Mouse (Mus musculus) common myeloid progenitor, adult 5-6 weeks (primary cell): ENCODE measurements around the gene Tldc1. TPM values are rescaled to one million over a fixed set of nuclear protein-coding genes. Genes with fewer than 3 reads are reported as not detected.

Experiments used
- ATAC-seq: replicated peaks from 2 replicates; pipeline ENCODE4 v1.8.0; 2016; ENCODE audit warnings: low read depth, mild to moderate bottlenecking, moderate TSS enrichment, inconsistent platforms; ENCODE audit not compliant: poor library complexity, severe bottlenecking
- total RNA-seq: library from RNA; stranded (forward); fragments of 200-1000, 187-1606 nt; gene quantifications from 2 replicates; pipeline ENCODE4 v1.2.3, GENCODE M21; 2017

The Tldc1 gene
- 3.6 and 12.1 TPM in 2 replicates for total RNA-seq

GRCm38 (mm10) chr8:119778263-119778662, at the start of gene Tldc1:
Gene Tldc1 (minus strand): TSS chr8:119778416.
- peak; percentile 92 for ATAC-seq

GRCm38 (mm10) chr8:119827721-119828153, 49.5 kb upstream of the Tldc1 start:
- ATAC-seq: no peak

DNA sequence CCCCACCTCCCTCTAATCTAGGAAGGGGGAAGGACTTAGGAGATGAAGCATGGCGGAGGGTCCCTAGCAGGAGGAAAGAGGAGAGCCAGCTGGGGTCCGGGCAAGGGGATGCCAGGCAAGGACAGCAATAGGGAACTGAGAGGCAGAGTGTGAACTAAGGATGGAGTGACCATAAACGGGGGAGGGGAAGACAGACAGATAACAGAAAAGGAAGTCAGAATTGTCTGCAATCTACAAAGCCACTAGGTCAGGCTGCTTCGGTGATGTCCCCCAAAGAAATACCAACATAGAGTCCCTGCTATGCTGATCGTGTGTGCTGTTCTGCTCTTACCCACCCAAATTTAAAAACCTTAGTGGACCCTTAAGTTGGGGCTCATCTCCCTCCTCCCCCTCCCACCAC, 48.8 kb upstream of the Tldc1 start:
- ATAC-seq: peak; percentile 17; the same call in 1 of the 2 replicates

- peak; percentile 67 for ATAC-seq
Observed at GRCm38 (mm10) chr8:119825950-119826730, 47.9 kb upstream of the Tldc1 start.

DNA sequence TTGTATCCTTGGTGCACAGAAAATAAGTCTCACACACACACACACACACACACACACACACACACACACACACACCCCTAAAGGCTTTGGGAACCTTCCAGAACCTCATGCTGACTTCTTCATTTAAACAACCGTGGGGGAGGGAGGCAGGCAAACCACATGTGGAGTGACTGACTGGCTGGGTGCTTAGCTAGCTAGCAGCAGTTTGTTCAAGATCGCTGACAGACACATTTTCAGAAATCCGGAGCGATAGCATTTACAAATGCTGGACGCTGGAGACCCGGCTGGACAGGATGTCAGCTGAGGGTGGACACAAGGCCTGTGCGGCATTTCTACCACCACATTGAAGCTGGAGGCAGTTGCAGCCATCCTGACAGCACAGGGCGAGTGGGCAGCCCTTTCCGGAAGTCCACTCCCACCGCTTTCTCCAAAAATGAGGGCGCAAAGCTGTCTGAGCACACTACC, 46.6 kb upstream of the Tldc1 start:
- peak; percentile 26; the same call in 1 of the 2 replicates for ATAC-seq

- no peak for ATAC-seq
Observed at GRCm38 (mm10) chr8:119824100-119824499, 45.9 kb upstream of the Tldc1 start.

DNA sequence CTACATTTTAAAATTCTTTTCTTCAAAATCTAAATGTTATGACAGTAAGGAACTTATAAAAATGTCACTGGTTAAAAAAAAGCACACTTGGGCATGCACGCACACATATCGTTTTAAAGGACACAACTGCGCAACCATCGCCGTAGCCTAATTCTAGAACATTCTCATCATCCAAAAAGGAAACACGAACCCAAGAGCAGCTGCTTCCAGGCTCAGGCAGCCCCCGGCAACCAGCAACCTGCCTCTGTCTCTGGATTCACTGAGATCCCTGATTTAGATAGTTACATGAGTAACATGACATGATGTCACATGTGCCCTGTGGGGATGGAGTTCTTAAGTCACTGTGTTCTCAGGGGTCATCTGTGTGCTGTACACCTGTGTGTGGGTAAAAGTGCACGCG, 45.1 kb upstream of the Tldc1 start:
- no peak for ATAC-seq

DNA sequence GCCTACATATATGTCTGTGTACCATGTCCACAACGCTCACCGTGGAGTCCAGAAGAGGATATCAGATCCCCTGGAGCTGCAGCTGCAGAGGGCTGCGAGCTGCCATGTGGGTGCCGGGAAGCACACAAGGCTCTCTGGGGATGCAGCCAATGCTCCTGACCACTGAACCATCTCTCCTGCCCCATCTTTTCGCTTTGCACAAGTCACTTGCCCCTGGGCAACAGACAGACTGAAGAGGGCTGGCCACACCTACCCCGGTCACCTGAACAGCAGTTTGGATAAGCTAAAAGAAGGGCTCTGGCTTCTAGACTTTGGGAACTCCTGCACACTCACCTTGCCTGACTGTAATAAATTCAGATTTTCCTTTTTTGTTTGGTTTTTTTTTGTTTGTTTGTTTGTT, 43.5 kb upstream of the Tldc1 start:
- ATAC-seq: no peak

GRCm38 (mm10) chr8:119819976-119820375, 41.8 kb upstream of the Tldc1 start:
- ATAC-seq: no peak

DNA sequence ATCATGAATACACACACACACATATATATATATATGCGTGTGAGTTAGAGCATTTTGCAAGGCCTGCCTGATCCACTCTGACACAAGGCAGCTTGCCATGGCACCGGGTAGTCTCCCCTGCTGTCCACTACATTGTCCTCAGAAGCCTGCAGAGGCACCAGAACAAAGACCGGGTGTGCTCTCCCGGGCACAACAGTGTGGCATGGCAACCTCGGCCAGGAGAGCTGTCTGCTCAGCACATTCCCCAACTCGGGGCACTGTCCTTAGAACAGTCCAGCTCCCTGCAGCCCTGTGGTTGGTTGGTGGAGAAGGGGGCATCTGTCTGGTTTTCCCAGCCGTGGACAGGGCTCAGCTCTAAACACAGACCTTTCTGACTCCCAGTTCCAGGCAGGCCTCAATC, 41.1 kb upstream of the Tldc1 start:
- no peak for ATAC-seq

GRCm38 (mm10) chr8:119817446-119817845, 39.2 kb upstream of the Tldc1 start:
- no peak for ATAC-seq

DNA sequence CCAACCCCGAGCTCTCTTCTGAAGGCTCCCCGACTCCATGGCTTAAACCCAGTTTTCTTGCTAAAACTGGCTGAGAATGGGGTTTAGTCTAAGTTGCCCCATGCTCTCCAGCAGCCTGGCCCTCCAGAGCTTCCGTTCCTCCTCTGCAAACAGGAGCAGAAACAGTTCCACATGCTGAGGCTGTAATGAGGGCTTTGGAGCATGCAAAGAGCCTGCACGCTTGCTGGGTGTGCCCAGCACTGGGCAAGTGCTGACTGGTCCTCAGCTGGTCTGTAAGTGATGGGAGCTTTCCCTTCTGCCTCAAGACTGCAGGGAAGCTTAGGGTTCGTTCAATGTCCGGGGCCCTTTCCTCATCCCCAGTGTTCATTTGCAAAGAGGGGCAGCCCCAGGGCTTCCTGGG, 38.0 kb upstream of the Tldc1 start:
- no peak for ATAC-seq

- peak; percentile 82 for ATAC-seq
Observed at GRCm38 (mm10) chr8:119812650-119813431, 34.6 kb upstream of the Tldc1 start.

DNA sequence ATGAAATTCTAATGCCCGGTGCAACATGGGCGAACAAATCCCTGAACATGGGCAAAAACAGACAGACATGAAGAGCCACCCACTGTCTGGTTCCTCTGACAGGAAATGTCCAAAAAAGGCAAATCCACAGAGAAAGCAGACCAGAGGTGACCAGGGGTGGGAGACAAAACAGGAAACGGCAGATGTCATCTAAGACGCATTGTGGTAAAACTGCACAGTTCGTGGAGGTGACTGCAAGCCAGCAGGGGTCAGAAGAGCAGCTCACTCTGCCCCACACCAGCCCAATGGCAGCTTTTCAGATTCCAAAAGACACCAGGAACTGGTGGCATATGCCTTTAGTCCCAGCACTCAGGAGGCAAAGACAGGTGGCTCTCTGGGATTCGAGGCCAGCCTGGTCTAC, 33.7 kb upstream of the Tldc1 start:
- peak; percentile 59 for ATAC-seq

GRCm38 (mm10) chr8:119810953-119811499, 32.8 kb upstream of the Tldc1 start:
- no peak for ATAC-seq

- ATAC-seq: no peak
Observed at GRCm38 (mm10) chr8:119810127-119810868, 32.1 kb upstream of the Tldc1 start.

GRCm38 (mm10) chr8:119809620-119810019, 31.4 kb upstream of the Tldc1 start:
- ATAC-seq: no peak

DNA sequence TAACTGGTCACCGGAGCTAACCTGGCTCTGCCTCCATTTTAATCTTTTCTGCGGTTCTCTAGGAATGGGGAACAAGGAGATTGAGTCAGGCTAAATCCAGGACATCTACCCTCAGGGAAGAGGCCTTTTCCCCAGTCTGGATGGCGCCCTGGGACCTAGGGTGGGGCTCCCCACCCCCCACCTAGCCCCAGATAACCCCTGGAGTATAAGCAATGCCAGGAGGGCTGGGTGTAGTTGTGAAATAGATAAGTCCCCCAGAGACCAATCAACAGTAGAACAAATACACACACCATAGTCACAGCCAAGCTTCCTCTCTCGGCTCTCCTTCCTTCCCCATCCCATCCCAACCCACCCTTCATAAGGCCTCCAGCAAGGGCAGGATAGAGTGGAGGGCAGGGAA, 29.5 kb upstream of the Tldc1 start:
- ATAC-seq: no peak

DNA sequence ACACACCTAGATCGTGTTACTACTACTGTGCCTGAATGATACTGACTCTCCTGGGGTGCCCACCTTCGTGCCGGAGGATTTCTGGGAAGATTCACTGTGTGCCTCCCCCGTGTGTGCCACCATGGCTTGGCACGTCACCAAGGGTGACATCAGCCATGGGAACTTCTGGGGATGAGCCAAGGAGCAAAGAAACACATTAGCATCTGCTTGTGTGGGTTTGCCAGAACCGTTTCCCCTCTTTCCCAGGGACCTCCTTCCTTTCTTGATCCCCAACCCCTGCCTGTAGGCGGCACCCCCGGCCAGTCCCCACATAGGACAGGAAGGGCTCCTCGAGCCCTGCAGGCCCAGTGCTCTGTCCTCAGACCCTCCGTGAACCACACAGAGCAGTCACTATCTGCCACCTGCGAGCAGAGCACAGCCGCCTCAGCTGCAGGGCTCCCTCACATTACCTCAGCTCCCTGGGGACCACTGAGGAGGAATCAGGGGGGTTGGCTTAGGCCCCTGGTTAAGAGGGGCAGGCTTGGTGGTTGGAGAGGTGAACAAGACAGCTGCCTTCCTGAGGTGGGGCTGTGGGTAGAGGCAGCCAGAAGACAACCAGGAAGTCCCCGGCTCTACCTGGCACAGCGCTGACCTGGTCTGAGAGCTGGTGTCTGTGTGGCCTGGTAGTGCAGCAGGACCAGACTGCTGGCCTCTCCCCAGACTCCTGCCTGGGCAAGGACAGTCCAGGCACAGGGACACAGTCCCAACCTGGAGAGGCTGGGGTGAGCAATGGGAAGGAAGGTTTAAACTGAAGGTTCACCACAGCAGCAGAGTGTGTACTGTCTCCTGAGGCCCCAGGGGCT, 28.4 kb upstream of the Tldc1 start:
- ATAC-seq: no peak
